Mouse (Mus musculus) cortical plate, adult 2 months (tissue): Measurements from ENCODE around the gene Chrnb4.

ENCODE experiments used
- CTCF ChIP-seq: fragments of 200-500 bp; IDR thresholded peaks from 2 replicates; pipeline ENCODE4 v1.5.1; 2011; ENCODE audit warnings: mild to moderate bottlenecking, control low read depth, low read length; ENCODE audit not compliant: insufficient read depth; ENCODE audit errors: extremely low read depth
- POLR2A ChIP-seq: fragments of 200-500 bp; IDR thresholded peaks from 2 replicates; pipeline ENCODE4 v1.6.1; 2011; ENCODE audit warnings: mild to moderate bottlenecking, low read length, control low read depth; ENCODE audit not compliant: insufficient read depth; ENCODE audit errors: extremely low read depth

DNA sequence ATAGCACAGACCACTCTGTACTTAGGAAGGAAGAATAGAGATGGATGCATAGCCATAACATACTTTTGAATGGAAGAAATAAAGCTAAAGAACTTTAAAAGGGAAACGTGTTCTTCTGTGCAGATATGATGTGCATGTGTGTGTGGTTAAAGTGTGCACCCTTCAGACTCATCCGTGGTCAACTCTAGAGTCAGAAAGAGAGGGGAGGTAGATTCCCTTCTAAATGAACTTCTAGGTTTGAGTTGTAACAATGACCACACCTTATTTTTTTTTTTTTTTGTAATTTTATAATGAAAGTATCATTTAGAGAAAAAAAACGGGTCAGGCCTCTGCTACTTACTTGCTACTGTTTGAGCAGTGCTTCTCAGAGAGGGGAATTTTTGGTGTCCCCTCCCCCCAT is 58.2 kb downstream of the Chrnb4 start:
- no peak for TF ChIP-seq CTCF
- no peak for TF ChIP-seq POLR2A
